Mouse (Mus musculus) mature B cell (primary cell): ENCODE measurements around the gene Fopnl.

Experiments
- in situ Hi-C: fragments of 300-500 bp; cut with MboI; formaldehyde crosslinking; loops from 2 replicates; pipeline ENCODE4 v1.14.3; 2019

The Fopnl gene

GRCm38 (mm10) chr16:14316884-14317876 is at the start of gene Fopnl:
Gene Fopnl (minus strand): TSS chr16:14317405.
- in situ Hi-C loops = loop anchor here (10.0 kb wide), 1 partner anchor 152 kb away; the partner anchor contains the start of genes Marf1 and Nde1

DNA sequence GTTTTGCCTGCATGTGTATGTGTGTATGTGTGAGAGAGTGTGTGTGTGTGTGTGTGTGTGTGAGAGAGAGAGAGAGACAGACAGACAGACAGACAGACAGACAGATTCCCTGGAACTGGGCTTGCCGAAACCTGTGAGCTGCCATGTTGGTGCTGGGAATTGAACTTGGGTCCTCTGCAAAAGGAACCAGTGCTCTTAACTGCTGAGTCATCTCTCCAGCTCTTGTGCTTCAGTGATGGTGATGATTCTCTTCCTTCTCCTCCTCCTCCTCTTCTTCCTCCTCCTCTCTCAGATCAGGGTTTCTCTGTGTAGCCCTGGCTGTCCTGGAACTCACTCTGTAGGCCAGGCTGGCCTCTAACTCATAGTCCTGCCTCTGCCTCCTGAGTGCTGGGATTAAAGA is 48.8 kb upstream of the Fopnl start:
- in situ Hi-C loops = no loop called here

- in situ Hi-C loops = no loop called here
Measured at GRCm38 (mm10) chr16:14365457-14365856, 48.3 kb upstream of the Fopnl start.

DNA sequence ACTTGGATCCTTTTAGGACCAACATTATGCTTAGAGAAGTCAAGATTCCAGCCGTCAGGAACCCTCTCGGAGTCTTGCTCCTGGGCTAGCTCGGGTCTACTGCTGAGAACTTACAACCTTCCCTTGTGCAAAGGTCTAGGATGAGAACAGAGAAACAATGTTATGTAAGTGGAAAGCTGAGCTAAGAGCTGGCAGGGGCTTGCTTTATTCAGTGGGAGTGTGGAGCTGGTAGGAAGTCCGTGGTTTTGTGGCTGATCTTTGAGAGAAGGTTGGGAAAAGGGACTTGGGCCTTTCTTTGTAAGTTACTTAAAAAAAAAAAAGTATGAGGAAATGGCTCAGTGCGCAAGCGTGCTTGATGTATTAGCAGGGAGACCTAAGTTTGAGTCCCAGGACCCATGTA is 46.9 kb upstream of the Fopnl start:
- in situ Hi-C loops = no loop called here

DNA sequence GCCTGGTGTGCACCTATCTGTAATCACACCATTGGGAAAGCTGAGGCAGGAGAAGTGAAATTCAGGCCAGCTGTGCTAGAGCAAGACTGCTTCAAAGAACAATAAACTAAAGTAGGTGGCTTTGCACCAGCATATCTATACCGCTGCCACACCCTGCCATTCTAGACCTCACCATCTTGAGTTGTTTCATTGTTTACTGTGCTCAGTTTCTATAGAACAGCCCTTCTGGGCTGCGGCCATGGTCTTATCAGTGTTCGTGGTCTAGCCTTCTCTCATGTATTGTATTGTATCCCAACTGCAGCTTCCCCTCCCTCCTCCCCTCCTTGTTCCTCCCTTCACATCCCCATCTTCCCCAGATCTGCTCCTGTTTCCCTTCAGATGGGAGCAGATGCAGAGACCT is 46.3 kb upstream of the Fopnl start:
- in situ Hi-C loops = no loop called here

GRCm38 (mm10) chr16:14362099-14362820 is 45.1 kb upstream of the Fopnl start:
- in situ Hi-C loops = no loop called here

DNA sequence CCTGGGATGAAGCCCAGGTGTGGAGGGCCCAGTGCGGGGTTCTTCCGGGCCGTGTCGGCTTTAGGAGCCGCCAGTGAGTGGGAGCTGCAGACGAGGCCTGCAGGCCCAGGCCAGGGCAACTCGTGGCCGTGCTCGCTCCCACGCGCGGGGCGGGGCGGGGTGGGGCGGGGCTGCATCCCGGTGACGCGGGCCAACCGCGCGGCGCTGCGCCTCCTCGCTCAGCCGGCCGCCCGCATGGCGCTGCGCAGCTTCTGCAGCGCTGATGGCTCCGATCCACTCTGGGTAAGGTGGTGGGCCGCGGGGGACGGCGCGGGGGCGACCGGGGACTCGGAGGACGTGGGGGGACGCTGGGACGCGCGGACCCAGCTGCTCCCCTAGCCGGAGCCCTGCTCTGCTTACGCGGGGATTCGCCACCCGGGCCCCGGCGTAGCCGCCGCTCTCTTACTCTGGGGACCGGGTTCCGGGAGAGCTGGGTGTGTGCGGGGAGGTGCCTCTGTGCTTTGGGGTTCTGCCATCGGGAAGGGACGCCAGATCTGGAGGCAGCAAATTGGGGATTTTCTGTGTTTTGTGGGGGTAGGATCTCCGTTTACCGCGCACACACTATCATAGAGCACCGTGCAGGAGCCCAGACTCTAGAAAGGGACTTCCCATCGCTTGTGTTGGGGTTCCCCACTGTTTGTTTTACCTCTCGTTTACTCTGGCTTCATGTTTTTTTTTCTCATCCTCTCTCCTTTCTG is 44.3 kb upstream of the Fopnl start, which contains the start of gene Abcc1:
Gene Abcc1 (plus strand): TSS at position 197 of the 737 bp plus-strand sequence.
- in situ Hi-C loops = no loop called here

- in situ Hi-C loops = no loop called here
Measured at GRCm38 (mm10) chr16:14360931-14361330, 43.7 kb upstream of the Fopnl start.

- in situ Hi-C loops = no loop called here
Measured at GRCm38 (mm10) chr16:14358531-14358930, 41.3 kb upstream of the Fopnl start.

GRCm38 (mm10) chr16:14357859-14358258 is 40.7 kb upstream of the Fopnl start:
- in situ Hi-C loops = no loop called here

GRCm38 (mm10) chr16:14352663-14353062 is 35.5 kb upstream of the Fopnl start:
- in situ Hi-C loops = no loop called here

GRCm38 (mm10) chr16:14352234-14352633 is 35.0 kb upstream of the Fopnl start:
- in situ Hi-C loops = no loop called here

GRCm38 (mm10) chr16:14351571-14351970 is 34.4 kb upstream of the Fopnl start:
- in situ Hi-C loops = no loop called here

GRCm38 (mm10) chr16:14344967-14345366 is 27.8 kb upstream of the Fopnl start:
- in situ Hi-C loops = no loop called here

DNA sequence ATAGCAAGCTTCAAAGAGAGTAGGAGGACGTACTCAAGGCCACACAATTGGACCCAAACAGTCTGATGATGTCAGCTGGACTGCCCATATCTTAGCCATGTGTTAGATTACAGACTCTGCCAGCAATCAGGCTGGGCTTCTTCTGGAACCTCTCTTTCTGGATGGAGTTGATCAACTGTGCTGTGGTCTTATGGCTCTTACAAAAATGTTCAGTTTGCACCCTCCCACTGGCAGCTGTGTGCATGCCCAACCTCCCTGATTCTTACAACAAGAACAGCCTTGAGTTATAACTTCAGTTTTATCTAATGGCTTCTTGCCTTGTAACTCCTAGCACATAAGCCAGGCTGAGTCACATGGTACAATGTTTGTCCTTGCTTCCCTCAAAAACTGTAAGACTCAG is 11.0 kb upstream of the Fopnl start:
- in situ Hi-C loops = no loop called here

DNA sequence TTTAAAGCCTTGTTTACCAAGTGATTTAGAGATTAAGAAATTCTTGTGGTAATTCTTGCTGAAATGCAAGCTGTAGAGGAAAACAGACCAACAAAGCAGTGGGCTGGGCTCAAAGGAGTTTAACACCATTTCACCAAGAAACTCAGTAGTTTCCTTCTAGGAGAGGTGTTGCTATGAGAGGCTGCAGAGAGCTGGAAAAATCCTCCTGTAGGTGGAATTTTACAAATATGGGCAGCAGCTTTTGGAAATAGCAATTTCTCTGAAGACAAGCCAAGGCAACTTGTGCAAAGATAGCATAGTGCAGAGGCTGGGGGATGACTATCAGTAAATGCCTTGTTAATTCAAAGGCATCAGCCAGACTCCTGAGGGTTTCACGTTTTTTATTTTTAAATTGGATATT is 3.3 kb upstream of the Fopnl start:
- in situ Hi-C loops = no loop called here

- in situ Hi-C loops = loop anchor here (10.0 kb wide), 1 partner anchor 155 kb away; the partner anchor contains the start of genes Marf1 and Nde1
Measured at GRCm38 (mm10) chr16:14319681-14320080, 2.5 kb upstream of the Fopnl start.

DNA sequence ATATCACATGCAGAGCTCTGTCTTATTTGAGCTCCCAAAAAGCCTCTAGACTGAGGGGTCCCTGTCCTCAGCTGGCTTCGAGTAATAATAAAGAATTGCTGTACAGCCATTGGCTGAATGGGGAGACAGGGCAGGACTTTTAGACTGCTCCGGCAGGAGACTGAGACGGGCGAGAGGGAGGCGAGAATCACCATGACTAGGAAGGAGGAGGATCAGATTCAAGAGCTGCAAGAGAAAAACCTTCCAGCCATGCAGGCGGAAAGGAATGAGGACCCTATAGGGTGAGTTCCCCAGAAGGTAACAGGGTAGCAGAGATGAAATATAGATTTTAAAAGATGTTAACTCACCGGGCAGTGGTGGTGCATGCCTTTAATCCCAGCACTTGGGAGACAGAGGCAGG is 4.3 kb downstream of the Fopnl start:
- in situ Hi-C loops = loop anchor here (10.0 kb wide), 1 partner anchor 148 kb away; the partner anchor contains the start of genes Marf1 and Nde1

- in situ Hi-C loops = loop anchor here (10.0 kb wide), 1 partner anchor 147 kb away; the partner anchor contains the start of genes Marf1 and Nde1
Measured at GRCm38 (mm10) chr16:14311371-14311770, 5.8 kb downstream of the Fopnl start.

DNA sequence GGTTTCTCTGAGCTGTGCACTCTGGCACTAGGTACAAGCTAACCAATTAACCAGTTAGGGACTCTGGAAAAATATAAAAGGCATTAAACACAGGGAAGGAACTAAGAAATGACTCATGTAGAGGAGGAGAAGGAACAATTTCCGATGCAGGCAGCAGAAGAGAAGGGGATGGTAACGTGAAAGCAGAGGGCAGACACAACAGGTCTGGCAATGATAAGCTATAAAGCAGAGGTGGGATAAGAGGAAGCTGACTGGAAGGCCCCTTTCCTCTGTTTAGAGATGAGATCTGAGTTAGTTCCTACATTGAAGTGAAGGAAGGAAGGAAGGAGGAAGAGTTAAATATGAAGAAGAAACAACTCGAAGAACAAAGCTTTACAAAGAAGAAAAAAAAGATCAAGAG is 7.4 kb downstream of the Fopnl start:
- in situ Hi-C loops = loop anchor here (10.0 kb wide), 1 partner anchor 145 kb away; the partner anchor contains the start of genes Marf1 and Nde1

- in situ Hi-C loops = no loop called here
Measured at GRCm38 (mm10) chr16:14308245-14309073, 8.7 kb downstream of the Fopnl start.
